Mouse (Mus musculus) forelimb bud, embryonic 11.5 days (tissue): ENCODE measurements around the gene Klc3.

Experiments
- DNase-seq: peaks from one replicate; pipeline ENCODE4 v3.0.0-alpha.2; 2012; ENCODE audit warnings: low read depth, low spot score

The Klc3 gene

GRCm38 (mm10) chr7:19360944-19361343 is 43.0 kb downstream of the Klc3 start:
- DNase-seq: peak; percentile 88

- DNase-seq: peak; percentile 79
Observed at GRCm38 (mm10) chr7:19359892-19360641, 43.8 kb downstream of the Klc3 start.

GRCm38 (mm10) chr7:19359299-19359891 is 44.5 kb downstream of the Klc3 start, which contains the start of the genes Cd3eap and Ppp1r13l:
Gene Cd3eap, minus strand, starts transcription at chr7:19359483.
Gene Ppp1r13l, plus strand, starts transcription at chr7:19359749.
- DNase-seq: peak; percentile 86

GRCm38 (mm10) chr7:19358634-19359033 is 45.3 kb downstream of the Klc3 start:
- DNase-seq: no peak

GRCm38 (mm10) chr7:19357381-19358375 is 46.2 kb downstream of the Klc3 start:
- DNase-seq: no peak

GRCm38 (mm10) chr7:19356311-19356710 is 47.6 kb downstream of the Klc3 start:
- DNase-seq: no peak

DNA sequence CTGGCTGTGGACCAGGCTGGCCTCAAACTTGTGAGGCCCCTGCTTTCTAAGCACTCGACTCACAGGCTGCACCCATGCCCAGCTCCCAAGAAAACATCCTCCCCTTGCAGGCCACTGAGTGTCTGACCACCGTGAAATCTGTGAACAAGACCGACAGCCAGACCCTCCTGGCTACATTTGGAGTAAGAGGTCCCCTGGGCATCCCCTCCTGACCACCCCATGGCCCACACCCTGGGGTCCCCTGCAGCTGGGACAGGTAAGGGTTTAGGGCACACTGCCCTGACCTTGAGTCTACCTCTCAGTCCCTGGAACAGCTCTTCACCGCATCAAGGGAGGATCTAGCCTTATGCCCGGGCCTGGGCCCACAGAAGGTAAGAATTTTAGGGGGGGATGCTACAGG is 48.9 kb downstream of the Klc3 start:
- no peak for DNase-seq

DNA sequence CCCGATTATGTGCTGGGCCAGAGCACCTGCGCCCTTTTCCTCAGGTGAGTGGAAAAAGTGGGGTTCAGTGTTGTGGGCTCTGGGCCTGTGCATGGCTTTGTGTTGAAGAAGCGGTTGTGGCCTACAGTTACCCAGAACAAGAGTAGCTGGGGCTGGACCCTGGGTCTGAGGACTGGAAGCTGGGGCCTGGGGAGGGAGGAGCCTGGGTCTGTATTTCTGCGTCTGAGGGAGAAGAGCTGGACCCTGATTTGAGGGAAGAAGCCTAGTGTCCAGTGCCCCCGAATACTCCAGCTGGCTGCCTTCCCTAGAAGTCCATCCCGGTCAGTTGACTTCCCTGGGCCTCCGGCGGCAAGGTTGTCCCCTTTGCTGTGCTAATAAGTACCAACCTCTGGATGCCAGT is 53.7 kb downstream of the Klc3 start:
- DNase-seq: no peak

- no peak for DNase-seq
Observed at GRCm38 (mm10) chr7:19349188-19349915, 54.6 kb downstream of the Klc3 start.

DNA sequence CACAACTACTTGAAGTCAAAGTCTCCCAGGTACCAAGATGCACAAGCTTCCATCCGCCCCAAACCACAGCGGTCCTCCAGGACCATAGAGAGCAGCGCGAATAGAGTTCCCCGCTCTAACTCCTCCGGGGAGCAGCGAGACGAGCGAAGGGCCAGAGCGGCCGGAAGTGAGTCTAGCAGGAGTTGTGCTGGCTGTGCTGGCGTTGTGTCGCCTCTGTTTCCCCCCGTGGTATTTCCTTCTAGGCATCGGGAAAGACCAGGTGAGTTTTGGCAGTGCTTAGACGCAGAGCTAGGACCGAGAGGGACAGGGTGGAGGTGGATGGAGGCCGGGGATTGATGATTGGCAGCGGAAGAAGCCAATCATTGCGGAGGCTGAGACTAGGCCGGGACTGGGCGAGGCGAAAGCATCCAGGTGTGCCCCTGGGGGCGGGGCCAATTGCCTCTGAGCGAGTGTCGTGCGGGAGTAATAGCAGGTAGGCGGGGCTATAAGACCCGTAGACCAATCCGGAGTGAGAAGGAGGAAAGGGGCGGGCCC is 58.9 kb downstream of the Klc3 start:
- DNase-seq: peak; percentile 98
